Mouse (Mus musculus) CH12.LX (cell line): ENCODE data around the gene Fcgr1.

Experiments
- CHD1 ChIP-seq: IDR thresholded peaks from 2 replicates; pipeline ENCODE4 v1.6.1; 2012; ENCODE audit warnings: low read depth, low read length, improper control_type of control experiment, inconsistent platforms
- CHD2 ChIP-seq: IDR thresholded peaks from 2 replicates; pipeline ENCODE4 v1.6.1; 2011; ENCODE audit warnings: low read length, improper control_type of control experiment
- CTCF ChIP-seq, 2 experiments: IDR thresholded peaks in 1 of 2; conservative IDR thresholded peaks in 1 of 2; 2 replicates each; pipeline ENCODE4 v1.5.1; 2011 to 2012; ENCODE audit warnings: low read depth in 2 of 2, low read length in 2 of 2, improper control_type of control experiment in 1 of 2, inconsistent platforms in 1 of 2, mild to moderate bottlenecking in 1 of 2, moderate library complexity in 1 of 2
- EP300 ChIP-seq: IDR thresholded peaks from 2 replicates; pipeline ENCODE4 v1.6.1; 2011; ENCODE audit warnings: low read length, improper control_type of control experiment
- HCFC1 ChIP-seq: IDR thresholded peaks from 2 replicates; pipeline ENCODE4 v1.6.1; 2012; ENCODE audit warnings: low read depth, mild to moderate bottlenecking, inconsistent platforms, low read length, improper control_type of control experiment
- MXI1 ChIP-seq: IDR thresholded peaks from 2 replicates; pipeline ENCODE4 v1.6.1; 2011; ENCODE audit warnings: mild to moderate bottlenecking, low read depth, low read length, improper control_type of control experiment
- MYC ChIP-seq: IDR thresholded peaks from 2 replicates; pipeline ENCODE4 v1.6.1; 2011; ENCODE audit warnings: low read depth, mild to moderate bottlenecking, improper control_type of control experiment, low read length
- POLR2A ChIP-seq: IDR thresholded peaks from 2 replicates; pipeline ENCODE4 v1.6.1; 2011; ENCODE audit warnings: low read depth, mild to moderate bottlenecking, improper control_type of control experiment, low read length
- TBP ChIP-seq: conservative IDR thresholded peaks from 2 replicates; pipeline ENCODE4 v1.6.1; 2011; ENCODE audit warnings: low read depth, low read length, improper control_type of control experiment
- TCF12 ChIP-seq: IDR thresholded peaks from 2 replicates; pipeline ENCODE4 v1.6.1; 2014; ENCODE audit warnings: low read depth, mild to moderate bottlenecking, inconsistent platforms, low read length, improper control_type of control experiment
- ZNF384 ChIP-seq: IDR thresholded peaks from 2 replicates; pipeline ENCODE4 v1.6.1; 2012; ENCODE audit warnings: low read depth, low read length, improper control_type of control experiment, inconsistent platforms

DNA sequence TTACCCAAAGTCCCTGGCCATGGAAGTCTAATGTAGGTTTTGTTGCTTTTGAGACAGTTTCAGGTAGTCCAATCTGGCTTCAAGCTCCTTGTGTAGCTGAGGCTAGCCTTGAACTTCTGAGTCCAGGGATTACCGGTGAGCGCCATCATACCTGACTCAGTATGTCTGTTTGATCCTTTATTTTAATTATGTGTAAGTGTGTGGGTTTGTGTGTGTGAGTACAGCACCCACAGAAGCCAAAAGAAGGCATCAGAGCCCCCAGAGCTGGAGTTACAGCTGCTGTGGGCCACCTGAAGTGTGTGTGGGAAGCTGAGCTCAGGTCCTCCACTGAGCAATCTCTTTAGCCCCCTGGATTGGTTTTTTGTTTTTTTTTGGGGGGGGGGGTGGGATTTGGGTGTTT, 5.8 kb upstream of the Fcgr1 start:
- no peak for TF ChIP-seq EP300
- TF ChIP-seq POLR2A: no peak
- TF ChIP-seq CTCF (conservative IDR thresholded peaks at IDR 0.05 in 1 of 2, IDR thresholded peaks at IDR 0.05 in 1 of 2; ENCODE audit: low read depth in 2 of 2, low read length in 2 of 2): no peak
- no peak for TF ChIP-seq TBP
- no peak for TF ChIP-seq CHD1
- no peak for TF ChIP-seq ZNF384
- no peak for TF ChIP-seq TCF12
- no peak for TF ChIP-seq CHD2
- TF ChIP-seq MXI1: no peak
- TF ChIP-seq HCFC1: no peak
- no peak for TF ChIP-seq MYC
